Mouse (Mus musculus): ENCODE measurements around the gene Mtmr3.

The Mtmr3 gene

DNA sequence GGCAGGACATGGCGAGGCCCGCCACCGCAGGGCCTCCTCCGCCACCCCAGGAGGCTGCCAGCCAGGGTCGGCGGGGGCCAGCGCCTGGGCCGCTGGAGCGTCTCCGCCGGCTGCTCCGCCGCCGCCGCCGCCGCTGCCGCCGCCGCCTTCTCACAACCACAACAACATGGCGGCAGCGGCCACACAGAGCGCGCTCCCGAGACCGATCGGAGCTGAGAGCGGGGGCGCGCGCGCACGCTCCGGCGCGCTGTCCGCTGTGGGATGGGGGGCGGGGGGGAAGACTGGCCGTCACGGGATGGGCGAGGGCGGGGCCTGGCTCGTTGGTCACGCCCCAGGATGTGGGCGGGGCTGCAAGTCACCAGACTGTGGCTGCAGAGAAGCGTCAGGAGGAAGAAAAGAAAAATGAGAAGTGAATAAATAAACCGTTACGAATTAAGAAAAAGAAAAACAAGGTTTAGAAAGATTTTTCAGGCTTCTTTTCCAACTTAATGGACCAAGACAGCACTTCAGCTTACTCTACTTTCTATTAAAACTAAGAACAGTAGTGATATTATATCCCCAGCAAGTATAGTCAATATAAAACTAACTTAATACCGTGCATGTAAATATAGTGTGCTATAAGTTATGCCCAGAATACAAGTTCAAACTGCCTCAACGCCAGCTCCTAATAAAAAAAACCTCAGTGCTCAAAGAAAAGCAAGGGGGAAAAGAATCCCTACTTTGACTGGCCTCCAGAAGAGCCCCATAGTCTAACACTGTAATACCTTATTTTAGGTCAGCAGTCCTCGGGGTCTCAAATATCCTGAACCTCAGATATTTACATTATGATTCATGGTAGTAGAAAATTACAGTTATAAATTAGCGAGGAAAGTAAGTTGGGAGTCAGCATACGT lies at the start of gene Mtmr3:
Gene Mtmr3 (minus strand): TSS at position 256 of the 893 bp plus-strand sequence.
- peak; percentile 98 to 99 for DNase-seq

DNA sequence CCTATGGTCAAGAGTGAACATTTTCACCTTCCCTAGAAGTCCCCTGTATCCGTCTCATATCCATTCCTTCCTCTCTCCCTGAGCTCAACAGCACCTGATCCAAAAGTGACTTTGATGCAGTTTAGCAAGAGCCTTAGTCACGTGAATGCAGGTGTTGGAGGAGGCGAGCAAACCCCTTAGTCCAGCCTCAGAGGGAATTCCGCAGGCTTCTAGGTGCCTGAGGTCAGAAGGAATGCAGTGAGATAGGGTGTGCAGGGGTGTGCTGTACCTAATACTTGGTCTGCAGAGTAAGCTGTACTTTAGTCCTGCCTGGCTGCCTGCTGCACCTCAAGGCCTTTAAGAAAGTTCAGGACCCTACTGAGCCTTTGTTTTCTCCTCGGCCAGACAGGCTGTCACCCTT lies 49.1 kb upstream of the Mtmr3 start:
- no peak for DNase-seq

- no peak for DNase-seq
Observed at GRCm38 (mm10) chr11:4641185-4641584, 46.5 kb upstream of the Mtmr3 start.

GRCm38 (mm10) chr11:4638261-4638660 lies 43.6 kb upstream of the Mtmr3 start:
- DNase-seq: no peak

GRCm38 (mm10) chr11:4637534-4638234 lies 43.0 kb upstream of the Mtmr3 start, which contains the start of gene Ascc2:
Ascc2 (plus strand) TSS chr11:4637747.
- peak; percentile 99 for DNase-seq

DNA sequence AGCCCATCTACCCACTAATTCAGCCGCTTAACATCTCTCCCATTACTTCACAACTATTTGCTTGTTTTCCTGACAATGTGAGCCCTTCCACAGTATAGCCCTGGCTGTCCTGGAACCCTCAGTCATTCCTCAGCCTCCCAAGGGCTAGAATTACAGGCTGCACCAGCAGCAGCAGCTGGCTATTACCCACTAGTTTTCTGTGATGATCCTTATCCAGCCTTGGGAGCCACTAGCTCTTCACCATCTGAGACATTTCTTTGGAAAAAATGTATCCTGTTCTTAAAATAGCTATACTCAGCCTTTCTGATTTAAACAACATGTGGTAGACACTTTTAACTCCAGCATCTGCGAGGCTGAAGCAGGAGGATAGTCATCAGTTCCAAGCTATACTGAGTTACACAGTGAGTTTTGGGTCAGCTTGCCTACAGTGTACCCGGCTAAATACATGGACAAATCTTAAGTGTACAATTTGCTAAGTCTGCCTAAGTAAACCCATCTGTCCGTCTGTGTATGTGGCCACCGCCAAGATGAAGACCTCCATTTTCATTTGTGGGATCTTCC lies 42.2 kb upstream of the Mtmr3 start:
- DNase-seq: no peak

GRCm38 (mm10) chr11:4634395-4634794 lies 39.7 kb upstream of the Mtmr3 start:
- no peak for DNase-seq

DNA sequence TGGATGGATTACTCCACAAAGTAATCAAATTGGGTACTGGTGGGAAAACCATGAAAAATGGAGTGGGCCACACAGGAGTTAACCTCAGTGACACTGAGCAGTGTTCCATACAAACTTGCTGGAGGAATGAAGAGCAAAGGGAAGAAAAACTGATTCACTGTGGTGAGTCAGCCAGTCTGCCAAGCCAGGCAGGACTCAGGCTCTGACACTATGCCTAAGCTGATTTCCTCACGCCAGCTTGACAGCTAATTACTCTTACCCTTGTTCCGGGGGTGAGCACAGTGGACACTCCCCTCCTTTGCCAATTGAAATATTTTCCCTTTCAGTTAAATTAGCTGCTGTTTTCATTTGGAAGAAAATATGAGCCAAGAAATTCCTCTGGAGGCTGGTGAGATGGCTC lies 38.8 kb upstream of the Mtmr3 start:
- no peak for DNase-seq

DNA sequence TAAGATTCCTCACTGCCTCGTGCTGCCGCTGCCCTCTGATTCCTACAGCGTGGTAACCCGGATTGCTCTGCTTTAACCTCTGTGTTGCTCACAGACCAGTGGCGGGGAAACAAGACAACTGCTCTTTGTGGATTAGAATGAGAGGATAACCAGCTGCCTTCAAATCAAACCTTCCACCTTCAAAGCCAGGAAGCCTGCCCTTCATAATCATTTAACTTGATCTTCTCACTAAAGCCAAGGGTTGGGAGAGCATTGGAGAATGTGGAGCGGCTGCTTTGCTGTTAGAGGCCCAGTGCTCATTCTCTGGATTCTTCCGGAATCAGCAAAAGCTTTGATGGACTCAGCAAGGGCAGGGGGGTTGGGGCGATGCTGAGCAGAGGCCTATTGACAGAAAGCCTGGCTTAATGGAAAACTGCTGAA lies 35.2 kb upstream of the Mtmr3 start:
- DNase-seq: peak; percentile 42 to 65

GRCm38 (mm10) chr11:4627636-4628035 lies 33.0 kb upstream of the Mtmr3 start:
- DNase-seq: peak in 1 of 2 experiments; percentile 42

- DNase-seq: no peak
Observed at GRCm38 (mm10) chr11:4625931-4626330, 31.3 kb upstream of the Mtmr3 start.

DNA sequence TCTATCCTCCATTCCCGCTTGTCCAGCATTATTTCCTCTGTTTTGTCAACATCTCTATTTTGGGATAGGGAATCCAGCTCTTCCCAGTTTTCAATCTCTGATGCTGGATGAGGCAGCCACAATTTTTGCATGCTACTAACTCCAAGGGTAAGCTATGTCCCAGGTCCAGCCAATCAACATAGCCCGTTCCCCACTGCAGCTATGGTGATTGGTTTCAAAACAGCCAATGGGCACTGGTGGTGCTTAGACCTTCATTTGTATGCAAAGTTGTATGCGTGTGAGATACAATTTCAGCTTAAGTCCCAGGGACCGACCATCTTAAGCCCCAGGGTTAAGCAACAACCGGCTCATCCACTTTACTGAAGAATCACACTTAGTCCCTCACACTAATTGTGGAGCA lies 28.3 kb upstream of the Mtmr3 start:
- no peak for DNase-seq

DNA sequence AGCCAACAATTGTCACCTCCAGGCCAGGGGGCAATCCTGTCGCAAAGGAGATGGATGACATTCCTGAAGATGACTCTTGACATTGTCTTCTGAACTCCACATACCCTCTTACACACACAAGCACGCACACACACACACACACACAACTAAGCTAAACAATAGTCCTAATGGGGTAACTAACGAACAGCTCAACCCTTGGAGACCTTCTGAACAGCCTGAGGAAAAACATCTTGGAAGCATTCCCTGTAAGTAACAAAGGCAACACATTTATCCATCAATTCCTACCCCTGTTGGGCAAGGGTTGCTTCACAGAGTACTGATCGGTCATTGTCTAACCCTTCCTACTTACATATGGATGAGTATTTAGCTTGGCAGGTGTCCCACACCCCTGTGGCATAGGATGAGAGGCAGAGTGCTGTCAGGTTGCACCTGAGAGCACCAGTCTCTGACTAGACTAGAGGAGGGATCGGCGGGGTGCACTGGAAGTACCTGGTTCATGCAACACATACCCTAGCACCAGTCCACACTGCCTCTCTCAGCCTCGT lies 27.9 kb upstream of the Mtmr3 start:
- no peak for DNase-seq

DNA sequence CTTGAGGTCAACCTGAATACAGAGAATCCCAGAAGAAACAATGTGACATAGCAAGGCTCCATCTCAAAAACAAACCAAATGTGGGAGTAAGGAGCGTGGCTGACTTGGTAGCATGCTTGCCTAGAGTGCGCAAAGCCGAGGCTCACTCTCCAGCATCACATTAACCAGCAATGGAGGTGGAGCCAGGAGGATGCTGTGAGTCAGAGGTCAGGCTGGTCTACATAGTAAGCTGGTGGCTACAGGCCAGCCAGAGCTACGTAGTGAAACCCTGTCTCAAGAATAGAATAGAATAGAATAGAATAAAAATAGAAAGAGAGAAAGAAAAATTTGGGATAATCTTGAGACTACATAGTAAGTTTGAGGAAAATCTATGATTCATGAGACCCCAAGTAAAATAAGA lies 27.2 kb upstream of the Mtmr3 start:
- no peak for DNase-seq

DNA sequence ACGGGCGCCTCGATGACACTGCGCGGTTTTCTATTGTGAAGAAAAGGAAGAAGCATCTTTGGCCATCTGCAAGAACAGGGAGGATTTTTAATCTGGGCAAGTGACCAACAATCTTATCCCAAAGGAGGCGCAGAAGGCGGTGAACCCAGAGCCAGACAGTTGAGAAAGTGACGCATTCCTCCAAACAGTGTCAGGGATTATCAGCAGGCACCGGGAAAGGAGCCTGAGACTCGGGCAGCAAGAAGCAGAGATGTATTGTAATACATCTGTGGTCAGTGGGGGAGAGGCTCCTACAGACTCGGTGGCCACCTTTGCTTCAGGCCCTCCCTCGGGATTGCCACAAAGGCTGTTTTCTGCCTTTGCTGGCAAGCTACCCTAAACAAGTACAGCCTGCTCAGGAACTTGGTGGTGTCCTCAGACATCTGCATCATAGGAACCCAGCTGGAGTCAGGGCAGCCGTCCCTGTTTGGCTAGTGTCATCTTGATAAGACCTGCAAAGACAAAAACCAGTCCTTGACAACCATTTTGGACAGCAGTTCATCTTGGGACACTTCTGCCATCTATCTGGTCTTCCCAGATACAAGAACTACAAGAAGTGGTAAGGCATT lies 25.9 kb upstream of the Mtmr3 start:
- DNase-seq: no peak

GRCm38 (mm10) chr11:4620017-4620485 lies 25.4 kb upstream of the Mtmr3 start, which contains the start of gene Gm11032:
Gm11032 (plus strand) TSS chr11:4620067.
- DNase-seq: no peak

- DNase-seq: no peak
Observed at GRCm38 (mm10) chr11:4611904-4612303, 17.2 kb upstream of the Mtmr3 start.

GRCm38 (mm10) chr11:4606541-4606940 lies 11.9 kb upstream of the Mtmr3 start:
- no peak for DNase-seq

DNA sequence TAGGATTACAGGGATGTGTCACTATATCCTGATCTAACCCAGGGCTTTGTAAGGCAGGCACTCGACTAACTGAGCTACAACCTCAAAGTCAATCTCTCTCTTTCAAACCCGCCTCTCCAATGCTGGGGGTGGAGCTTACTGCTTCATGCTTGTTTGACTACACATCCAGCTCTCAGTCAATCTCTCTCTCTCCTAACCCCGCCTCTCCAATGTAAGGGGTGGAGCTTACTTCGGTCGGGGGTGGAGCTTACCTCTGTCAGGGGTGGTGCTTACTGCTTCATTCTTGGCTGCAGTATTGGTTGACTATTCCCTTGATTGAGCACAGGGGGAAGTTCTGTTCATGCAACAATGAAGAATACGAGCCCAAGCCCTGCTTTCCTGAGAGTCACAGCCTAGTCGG lies 10.8 kb upstream of the Mtmr3 start:
- DNase-seq: peak; percentile 51 to 58

- peak; percentile 17 to 37 for DNase-seq
Observed at GRCm38 (mm10) chr11:4604441-4604840, 9.8 kb upstream of the Mtmr3 start.

GRCm38 (mm10) chr11:4602691-4603441 lies 8.2 kb upstream of the Mtmr3 start:
- DNase-seq: peak; percentile 59 to 72

GRCm38 (mm10) chr11:4601890-4602289 lies 7.2 kb upstream of the Mtmr3 start:
- no peak for DNase-seq

All from kidney, postnatal 4 days (tissue).